Comparison of ENCODE assay signal across 30 mouse cellular contexts in genomic region chr5:111792746-111793145, GRCm38 (mm10). TPM values are rescaled to one million over a fixed set of nuclear protein-coding genes. Genes with fewer than 3 reads are reported as not detected.
DNase-seq lines count a peak whose midpoint lies in the region; ATAC-seq and TF ChIP-seq lines count a peak whose summit lies in the region.
"Had no signal": no experiment of that assay in that cellular context is flagged by ENCODE, and none has a peak within 500 bp of the region (broad histone marks: within the 10 kb centered on the region; RNA-seq: fewer than 3 reads in every experiment).

No protein-coding gene starts in this region.

- no peak for ATAC-seq in embryonic facial prominence, embryonic 12.5 days (ENCODE audit: insufficient number of reproducible peaks, insufficient read depth, low FRiP score, low TSS enrichment)
- ATAC-seq: CD4-positive, CD25-positive, alpha-beta regulatory T cell, adult 4 months; forebrain, embryonic 14.5 days; hindbrain, postnatal 0 days; inflammation-experienced regulatory T-cells, adult 6 months had no signal

- intact Hi-C loops in gastrocnemius, adult 2 months (cut with DNase I): loop anchor here (10.0 kb wide), 1 partner anchor 258 kb away; no protein-coding TSS in a partner anchor
- intact Hi-C loops in heart, adult 2 months (cut with DNase I): no loop called here
- intact Hi-C loops in heart, postnatal 25 days (cut with DNase I): no loop called here

- H3K27me3 ChIP-seq in heart, adult 2 months (ENCODE audit: control insufficient read depth, insufficient read depth, low read length): no peaks in the 10 kb centered on the region
- H3K27me3 ChIP-seq in embryonic facial prominence, embryonic 10.5 days (replicated peaks; ENCODE audit: low read depth, poor library complexity, severe bottlenecking): no peaks in the 10 kb centered on the region; the same call in 1 of the 2 replicates
- no peaks in the 10 kb centered on the region for H3K27me3 ChIP-seq in embryonic facial prominence, embryonic 12.5 days
- H3K27me3 ChIP-seq: kidney, embryonic 15.5 days had no signal

- TF ChIP-seq POLR2A in heart, adult 2 months (IDR thresholded peaks at IDR 0.05; ENCODE audit: insufficient read depth, low read depth, low read length): no peak

- 77% methylated on average over 14 of the region's 14 CpGs for WGBS in heart, adult 2 months
- 88% methylated on average over 14 of the region's 14 CpGs for WGBS in embryonic facial prominence, embryonic 10.5 days
- 82% methylated on average over 14 of the region's 14 CpGs for WGBS in embryonic facial prominence, embryonic 12.5 days

- no peak overlapping the region for H3K4me2 ChIP-seq in embryonic facial prominence, embryonic 12.5 days (replicated peaks)
- H3K4me2 ChIP-seq: hindbrain, embryonic 14.5 days; kidney, embryonic 15.5 days had no signal

- TF ChIP-seq EP300 in heart, adult 2 months (IDR thresholded peaks at IDR 0.05; ENCODE audit: insufficient read depth, low read depth, low read length): no peak

- no peak overlapping the region for H3K4me3 ChIP-seq in gastrocnemius, adult 2 months
- no peak overlapping the region for H3K4me3 ChIP-seq in heart, adult 2 months
- no peak overlapping the region for H3K4me3 ChIP-seq in embryonic facial prominence, embryonic 10.5 days
- H3K4me3 ChIP-seq in embryonic facial prominence, embryonic 12.5 days: no peak overlapping the region
- H3K4me3 ChIP-seq: forebrain, embryonic 10.5 days; kidney, embryonic 15.5 days had no signal

- H3K27ac ChIP-seq in gastrocnemius, adult 2 months: peak overlapping the region; percentile 28; the same call in 1 of the 2 replicates
- peak overlapping the region; percentile 40 for H3K27ac ChIP-seq in heart, adult 2 months
- H3K27ac ChIP-seq in embryonic facial prominence, embryonic 10.5 days (replicated peaks): 0 out of 2 replicates have a peak overlapping the region, but pooled peaks have one; percentile 62
- peak overlapping the region; percentile 57; the same call in 1 of the 2 replicates for H3K27ac ChIP-seq in embryonic facial prominence, embryonic 12.5 days
- H3K27ac ChIP-seq: forebrain, embryonic 10.5 days; hindbrain, embryonic 14.5 days; hindbrain, postnatal 0 days had no signal

- no peaks in the 10 kb centered on the region for H3K79me2 ChIP-seq in heart, adult 2 months (replicated peaks; ENCODE audit: control insufficient read depth, insufficient read depth, low read length)

- no peak overlapping the region for H3K9ac ChIP-seq in heart, adult 2 months (ENCODE audit: low read depth, low read length)
- no peak overlapping the region for H3K9ac ChIP-seq in embryonic facial prominence, embryonic 12.5 days
- H3K9ac ChIP-seq: hindbrain, embryonic 14.5 days; kidney, embryonic 15.5 days had no signal

- H3K4me1 ChIP-seq in heart, adult 2 months (ENCODE audit: control insufficient read depth, insufficient read depth, low read length): peaks cover 12% of the 10 kb centered on the region
- H3K4me1 ChIP-seq in embryonic facial prominence, embryonic 10.5 days: peaks cover 63% of the 10 kb centered on the region
- peaks cover 31% of the 10 kb centered on the region for H3K4me1 ChIP-seq in embryonic facial prominence, embryonic 12.5 days

- no peak for DNase-seq in gastrocnemius, adult 2 months
- no peak for DNase-seq in gastrocnemius, adult 8-10 months (ENCODE audit: low spot score in 2 of 2)
- no peak for DNase-seq in heart, adult 2 months
- DNase-seq in heart, postnatal 25 days (ENCODE audit: low spot score): no peak
- DNase-seq in embryonic facial prominence, embryonic 10.5 days (ENCODE audit: low spot score): no peak
- DNase-seq: adrenal gland, adult 2 months; adrenal gland, postnatal 25 days; cerebellum, adult 18-20 months; cerebellum, adult 9-10 months; cerebellum, postnatal 14 days; gastrocnemius, postnatal 14 days; heart, postnatal 4 days; kidney, adult 11 months; kidney, adult 8-10 months had no signal

- no peaks in the 10 kb centered on the region for H3K36me3 ChIP-seq in heart, adult 2 months (ENCODE audit: control insufficient read depth, insufficient read depth, low read length)
- H3K36me3 ChIP-seq in embryonic facial prominence, embryonic 10.5 days (replicated peaks): no peaks in the 10 kb centered on the region
- H3K36me3 ChIP-seq in embryonic facial prominence, embryonic 12.5 days: no peaks in the 10 kb centered on the region
- H3K36me3 ChIP-seq: forebrain, embryonic 10.5 days; kidney, embryonic 15.5 days had no signal

- H3K9me3 ChIP-seq in embryonic facial prominence, embryonic 10.5 days: no peaks in the 10 kb centered on the region
- no peaks in the 10 kb centered on the region for H3K9me3 ChIP-seq in embryonic facial prominence, embryonic 12.5 days
- H3K9me3 ChIP-seq: forebrain, embryonic 10.5 days; kidney, embryonic 15.5 days had no signal

- no peak for TF ChIP-seq CTCF in gastrocnemius, adult 2 months (IDR thresholded peaks at IDR 0.05)
- no peak for TF ChIP-seq CTCF in heart, adult 2 months (IDR thresholded peaks at IDR 0.05)

RNA-seq across cellular contexts. Expression of gene Gm26897, which starts 59.0 kb away (rescaled TPM):
- not detected for total RNA-seq in gastrocnemius, adult 2 months (2021)
- not detected for total RNA-seq in gastrocnemius, adult 8-10 months (2022)
- total RNA-seq in heart, adult 2 months (2021): not detected
- not detected in 2 replicates for polyA plus RNA-seq in heart, adult 2 months (2012; rRNA removed)
- not detected for total RNA-seq in heart, postnatal 25 days (2021)
- not detected in 2 replicates for polyA plus RNA-seq in embryonic facial prominence, embryonic 10.5 days (2016; fragmentation: Nextera tagmentation; extraction: Ambion mirVana)
- not detected in 2 replicates for polyA plus RNA-seq in embryonic facial prominence, embryonic 12.5 days (2016; fragmentation: Nextera tagmentation; extraction: Ambion mirVana)
- total RNA-seq: adrenal gland, adult 2 months; adrenal gland, postnatal 25 days; common myeloid progenitor, adult 5-6 weeks; gastrocnemius, postnatal 14 days; gastrocnemius, postnatal 4 days; heart, postnatal 4 days; hindbrain, postnatal 0 days; MEL had no signal
- polyA plus RNA-seq: adrenal gland, adult 2 months; C2C12; CD4-positive, CD25-positive, alpha-beta regulatory T cell, adult 4 months; embryonic facial prominence, embryonic 14.5 days; forebrain, embryonic 10.5 days; forebrain, embryonic 14.5 days; heart, embryonic 14.5 days; heart, postnatal 0 days; hindbrain, embryonic 11.5 days; hindbrain, embryonic 14.5 days; hindbrain, postnatal 0 days; inflammation-experienced regulatory T-cells, adult 6 months; kidney, embryonic 15.5 days had no signal
